Mouse (Mus musculus): ENCODE data around the gene Rnps1. TPM values are rescaled to one million over a fixed set of nuclear protein-coding genes. Genes with fewer than 3 reads are reported as not detected.
"Not testable (repeated sequence)": the region's sequence is repeated elsewhere in the genome, so short reads cannot be mapped to it uniquely, and the experiment has no call there.

Gene Rnps1
- polyA plus RNA-seq, 1 experiment, result 76.7 TPM

- peaks cover 5% of the 10 kb centered on the region; the same call in 1 of the 2 replicates for H3K4me1 ChIP-seq (ENCODE audit: control insufficient read depth, insufficient read depth, insufficient read length, low read length)
- peak overlapping the region; percentile 90 for H3K4me3 ChIP-seq (ENCODE audit: low read depth, low read length)
- TF ChIP-seq CTCF (IDR thresholded peaks at IDR 0.05; ENCODE audit: extremely low read depth, insufficient read length, insufficient replicate concordance, low read depth, low read length), result no peak
- TF ChIP-seq POLR2A (IDR thresholded peaks at IDR 0.05; ENCODE audit: low read depth, low read length), result no peak
- peak overlapping the region; percentile 76 for H3K27ac ChIP-seq (ENCODE audit: insufficient read depth, low read depth, low read length)
- H3K27me3 ChIP-seq (ENCODE audit: control insufficient read depth, insufficient read depth, low read length), result no peaks in the 10 kb centered on the region
- WGBS, result under 1% methylated on average over 21 of the region's 21 CpGs
- H3K36me3 ChIP-seq (ENCODE audit: control insufficient read depth, insufficient read depth, low read length), result peaks cover 36% of the 10 kb centered on the region
Measured at GRCm38 (mm10) chr17:24415011-24415410, 646 bp downstream of the Rnps1 start.

GRCm38 (mm10) chr17:24416051-24416652 lies 1.8 kb downstream of the Rnps1 start:
- Histone ChIP-seq H3K4me3 (ENCODE audit: low read depth, low read length) (no peak overlapping the region), H3K36me3 (ENCODE audit: control insufficient read depth, insufficient read depth, low read length) (peaks cover 41% of the 10 kb centered on the region), H3K27ac (ENCODE audit: insufficient read depth, low read depth, low read length) (peak overlapping the region; percentile 48; the same call in 1 of the 2 replicates)

GRCm38 (mm10) chr17:24423114-24423513 lies 8.7 kb downstream of the Rnps1 start:
- peaks cover 3% of the 10 kb centered on the region; the same call in 1 of the 2 replicates for H3K4me1 ChIP-seq (ENCODE audit: control insufficient read depth, insufficient read depth, insufficient read length, low read length)
- no peak for TF ChIP-seq CTCF (IDR thresholded peaks at IDR 0.05; ENCODE audit: extremely low read depth, insufficient read length, insufficient replicate concordance, low read depth, low read length)
- TF ChIP-seq POLR2A (IDR thresholded peaks at IDR 0.05; ENCODE audit: low read depth, low read length), result no peak
- no peaks in the 10 kb centered on the region for H3K27me3 ChIP-seq (ENCODE audit: control insufficient read depth, insufficient read depth, low read length)
- WGBS, result 88% methylated on average over 4 of the region's 4 CpGs
- no peak overlapping the region for H3K4me3 ChIP-seq (ENCODE audit: low read depth, low read length)
- H3K27ac ChIP-seq (ENCODE audit: insufficient read depth, low read depth, low read length), result no peak overlapping the region
- H3K36me3 ChIP-seq (ENCODE audit: control insufficient read depth, insufficient read depth, low read length), result peaks cover 61% of the 10 kb centered on the region

More at GRCm38 (mm10) chr17:24416051-24416652, 1.8 kb downstream of the Rnps1 start:
- TF ChIP-seq POLR2A (IDR thresholded peaks at IDR 0.05; ENCODE audit: low read depth, low read length) (no peak), CTCF (IDR thresholded peaks at IDR 0.05; ENCODE audit: extremely low read depth, insufficient read length, insufficient replicate concordance, low read depth, low read length) (no peak)
- H3K4me1 ChIP-seq (ENCODE audit: control insufficient read depth, insufficient read depth, insufficient read length, low read length), result peaks cover 5% of the 10 kb centered on the region; the same call in 1 of the 2 replicates
- WGBS, result 54% methylated on average over 3 of the region's 3 CpGs
- no peaks in the 10 kb centered on the region for H3K27me3 ChIP-seq (ENCODE audit: control insufficient read depth, insufficient read depth, low read length)

GRCm38 (mm10) chr17:24424489-24424888 lies 10.1 kb downstream of the Rnps1 start:
- no peak for TF ChIP-seq POLR2A (IDR thresholded peaks at IDR 0.05; ENCODE audit: low read depth, low read length)
- no peak for TF ChIP-seq CTCF (IDR thresholded peaks at IDR 0.05; ENCODE audit: extremely low read depth, insufficient read length, insufficient replicate concordance, low read depth, low read length)
- Histone ChIP-seq H3K36me3 (ENCODE audit: control insufficient read depth, insufficient read depth, low read length) (peaks cover 49% of the 10 kb centered on the region), H3K4me3 (ENCODE audit: low read depth, low read length) (no peak overlapping the region), H3K27me3 (ENCODE audit: control insufficient read depth, insufficient read depth, low read length) (no peaks in the 10 kb centered on the region), H3K27ac (ENCODE audit: insufficient read depth, low read depth, low read length) (no peak overlapping the region), H3K4me1 (ENCODE audit: control insufficient read depth, insufficient read depth, insufficient read length, low read length) (peaks cover 3% of the 10 kb centered on the region; the same call in 1 of the 2 replicates)
- WGBS, result 91% methylated on average over 5 of the region's 5 CpGs

- WGBS, result 53% methylated on average over 6 of the region's 8 CpGs
- not testable (repeated sequence) for H3K4me3 ChIP-seq (ENCODE audit: low read depth, low read length); H3K27me3 ChIP-seq (ENCODE audit: control insufficient read depth, insufficient read depth, low read length); H3K27ac ChIP-seq (ENCODE audit: insufficient read depth, low read depth, low read length); H3K4me1 ChIP-seq (ENCODE audit: control insufficient read depth, insufficient read depth, insufficient read length, low read length)
- peaks cover 41% of the 10 kb centered on the region for H3K36me3 ChIP-seq (ENCODE audit: control insufficient read depth, insufficient read depth, low read length)
Measured at GRCm38 (mm10) chr17:24425326-24425725, 11.0 kb downstream of the Rnps1 start.

GRCm38 (mm10) chr17:24425905-24426304 lies 11.5 kb downstream of the Rnps1 start:
- 43% methylated on average over 7 of the region's 7 CpGs for WGBS
- Histone ChIP-seq H3K36me3 (ENCODE audit: control insufficient read depth, insufficient read depth, low read length) (peaks cover 38% of the 10 kb centered on the region), H3K4me1 (ENCODE audit: control insufficient read depth, insufficient read depth, insufficient read length, low read length) (peaks cover 3% of the 10 kb centered on the region; the same call in 1 of the 2 replicates), H3K4me3 (ENCODE audit: low read depth, low read length) (no peak overlapping the region), H3K27me3 (ENCODE audit: control insufficient read depth, insufficient read depth, low read length) (no peaks in the 10 kb centered on the region), H3K27ac (ENCODE audit: insufficient read depth, low read depth, low read length) (peak overlapping the region; percentile 96)
- TF ChIP-seq POLR2A (IDR thresholded peaks at IDR 0.05; ENCODE audit: low read depth, low read length), result no peak
- TF ChIP-seq CTCF (IDR thresholded peaks at IDR 0.05; ENCODE audit: extremely low read depth, insufficient read length, insufficient replicate concordance, low read depth, low read length), result no peak

GRCm38 (mm10) chr17:24426471-24427169 lies 12.3 kb downstream of the Rnps1 start, which contains the start of gene Eci1:
TSS of gene Eci1 (plus strand) at chr17:24426641.
- Histone ChIP-seq H3K36me3 (ENCODE audit: control insufficient read depth, insufficient read depth, low read length) (peaks cover 31% of the 10 kb centered on the region), H3K4me1 (ENCODE audit: control insufficient read depth, insufficient read depth, insufficient read length, low read length) (peaks cover 3% of the 10 kb centered on the region), H3K27me3 (ENCODE audit: control insufficient read depth, insufficient read depth, low read length) (no peaks in the 10 kb centered on the region), H3K4me3 (ENCODE audit: low read depth, low read length) (peak within 1 kb of the TSS; percentile 100), H3K27ac (ENCODE audit: insufficient read depth, low read depth, low read length) (peak within 1 kb of the TSS; percentile 96)
- under 1% methylated on average over 48 of the region's 48 CpGs for WGBS
- TF ChIP-seq POLR2A (IDR thresholded peaks at IDR 0.05; ENCODE audit: low read depth, low read length) (peak; percentile 94), CTCF (IDR thresholded peaks at IDR 0.05; ENCODE audit: extremely low read depth, insufficient read length, insufficient replicate concordance, low read depth, low read length) (peak; percentile 12; the same call in 1 of the 2 replicates)
